Mouse (Mus musculus): ENCODE data around the gene Mal. TPM values are rescaled to one million over a fixed set of nuclear protein-coding genes. Genes with fewer than 3 reads are reported as not detected.
A peak's percentile ranks its signal among the peaks of the same experiment; 100 is the strongest.

Gene Mal
- polyA plus RNA-seq, 1 experiment, result 0.05 TPM

- H3ac ChIP-seq (ENCODE audit: control insufficient read depth, insufficient read length), result no peak overlapping the region
- H3K4me2 ChIP-seq (ENCODE audit: low read depth), result no peak overlapping the region
- no peaks in the 10 kb centered on the region for H3K79me2 ChIP-seq (ENCODE audit: control insufficient read depth, insufficient read depth)
- peaks cover 6% of the 10 kb centered on the region for H3K27me3 ChIP-seq (ENCODE audit: control insufficient read depth, insufficient read depth, insufficient read length)
- TF ChIP-seq POLR2A (IDR thresholded peaks at IDR 0.05; ENCODE audit: insufficient read length, low read depth), result no peak
- TF ChIP-seq POLR2AphosphoS2 (IDR thresholded peaks at IDR 0.05; ENCODE audit: insufficient read length, low read depth), result no peak
- TF ChIP-seq MYOG (IDR thresholded peaks at IDR 0.05; ENCODE audit: control insufficient read depth in 1 of 3, insufficient read depth in 1 of 3, insufficient read length in 2 of 3, low read depth in 2 of 3), result no peak
- no peak for TF ChIP-seq TCF3 (IDR thresholded peaks at IDR 0.05; ENCODE audit: insufficient read length, low read depth)
- no peak for TF ChIP-seq REST (IDR thresholded peaks at IDR 0.05; ENCODE audit: insufficient read depth, insufficient read length)
- no peak for TF ChIP-seq MYOD1 (IDR thresholded peaks at IDR 0.05; ENCODE audit: control insufficient read depth in 1 of 3, insufficient read length in 2 of 3, low read depth in 2 of 3)
- no peak for TF ChIP-seq E2F4 (IDR thresholded peaks at IDR 0.05; ENCODE audit: insufficient read depth)
- TF ChIP-seq CEBPB (IDR thresholded peaks at IDR 0.05; ENCODE audit: insufficient read depth, poor library complexity, severe bottlenecking), result no peak
- TF ChIP-seq MAX (IDR thresholded peaks at IDR 0.05; ENCODE audit: low read depth), result no peak
- TF ChIP-seq TCF12 (IDR thresholded peaks at IDR 0.05; ENCODE audit: insufficient read depth, poor library complexity, severe bottlenecking), result no peak
- TF ChIP-seq SRF (IDR thresholded peaks at IDR 0.05; ENCODE audit: control insufficient read depth, insufficient read length, low read depth), result no peak
- TF ChIP-seq USF1 (IDR thresholded peaks at IDR 0.05; ENCODE audit: low read depth), result no peak
- no peaks in the 10 kb centered on the region for H3K36me3 ChIP-seq (ENCODE audit: control insufficient read depth, insufficient read depth)
- no peak overlapping the region for H3K4me3 ChIP-seq
Measured at GRCm38 (mm10) chr2:127619311-127619710, 37.2 kb downstream of the Mal start.

DNA sequence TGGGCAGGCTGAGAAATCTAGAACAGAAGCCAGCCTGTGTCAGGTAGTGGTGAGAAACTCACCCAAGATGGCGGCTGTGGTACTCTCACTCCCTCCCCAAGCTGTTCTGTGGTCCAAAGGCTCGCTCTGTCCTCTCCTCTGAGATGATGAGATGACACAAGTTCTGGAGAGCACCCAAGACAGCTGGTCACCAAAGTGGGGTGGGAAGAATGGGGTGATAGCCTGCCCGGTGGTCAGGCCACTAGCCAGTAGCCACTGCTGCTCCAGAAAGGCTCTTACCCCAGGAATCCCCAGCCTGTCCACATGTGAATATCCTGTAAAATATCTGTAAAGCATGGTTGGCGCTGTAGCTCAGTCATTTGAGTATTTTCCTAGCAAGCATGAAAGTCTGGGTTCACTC lies 44.2 kb downstream of the Mal start:
- TF ChIP-seq MYOG (IDR thresholded peaks at IDR 0.05; ENCODE audit: control insufficient read depth in 1 of 3, insufficient read depth in 1 of 3, insufficient read length in 2 of 3, low read depth in 2 of 3) (peak in 1 of 3 experiments; percentile 8), REST (IDR thresholded peaks at IDR 0.05; ENCODE audit: insufficient read depth, insufficient read length) (no peak), MYOD1 (IDR thresholded peaks at IDR 0.05; ENCODE audit: control insufficient read depth in 1 of 3, insufficient read length in 2 of 3, low read depth in 2 of 3) (peak in 1 of 3 experiments; percentile 16), CEBPB (IDR thresholded peaks at IDR 0.05; ENCODE audit: insufficient read depth, poor library complexity, severe bottlenecking) (no peak)
- H3K4me2 ChIP-seq (ENCODE audit: low read depth), result no peak overlapping the region

DNA sequence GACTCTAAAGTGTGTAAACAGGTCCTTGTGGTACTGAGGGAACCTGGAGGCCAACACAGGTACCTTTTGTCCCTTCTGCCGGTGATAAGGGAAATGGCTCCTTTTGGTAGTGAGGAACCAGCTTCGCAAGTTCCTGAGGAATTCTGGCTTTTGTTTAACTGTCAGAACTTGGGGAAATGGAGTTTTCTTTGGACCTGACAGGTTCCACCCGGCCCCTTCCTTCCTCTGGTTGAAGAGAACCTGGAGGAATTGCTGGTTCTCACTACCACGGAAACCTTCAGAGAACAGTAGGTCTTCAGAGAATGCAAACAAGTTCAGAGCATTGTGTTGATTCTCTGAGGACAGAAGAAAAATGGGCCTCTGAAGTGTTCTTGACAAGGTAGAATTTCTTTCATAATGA lies 45.1 kb downstream of the Mal start:
- TF ChIP-seq MAX (IDR thresholded peaks at IDR 0.05; ENCODE audit: low read depth) (no peak), SRF (IDR thresholded peaks at IDR 0.05; ENCODE audit: control insufficient read depth, insufficient read length, low read depth) (no peak), USF1 (IDR thresholded peaks at IDR 0.05; ENCODE audit: low read depth) (no peak), MYOG (IDR thresholded peaks at IDR 0.05; ENCODE audit: control insufficient read depth in 1 of 3, insufficient read depth in 1 of 3, insufficient read length in 2 of 3, low read depth in 2 of 3) (no peak), MYOD1 (IDR thresholded peaks at IDR 0.05; ENCODE audit: control insufficient read depth in 1 of 3, insufficient read length in 2 of 3, low read depth in 2 of 3) (no peak), TCF12 (IDR thresholded peaks at IDR 0.05; ENCODE audit: insufficient read depth, poor library complexity, severe bottlenecking) (no peak), REST (IDR thresholded peaks at IDR 0.05; ENCODE audit: insufficient read depth, insufficient read length) (no peak), CEBPB (IDR thresholded peaks at IDR 0.05; ENCODE audit: insufficient read depth, poor library complexity, severe bottlenecking) (no peak), E2F4 (IDR thresholded peaks at IDR 0.05; ENCODE audit: insufficient read depth) (no peak), TCF3 (IDR thresholded peaks at IDR 0.05; ENCODE audit: insufficient read length, low read depth) (no peak), POLR2AphosphoS2 (IDR thresholded peaks at IDR 0.05; ENCODE audit: insufficient read length, low read depth) (no peak), POLR2A (IDR thresholded peaks at IDR 0.05; ENCODE audit: insufficient read length, low read depth) (no peak)
- no peaks in the 10 kb centered on the region for H3K79me2 ChIP-seq (ENCODE audit: control insufficient read depth, insufficient read depth)
- H3K27me3 ChIP-seq (ENCODE audit: control insufficient read depth, insufficient read depth, insufficient read length), result no peaks in the 10 kb centered on the region
- no peak overlapping the region for H3K4me2 ChIP-seq (ENCODE audit: low read depth)
- H3ac ChIP-seq (ENCODE audit: control insufficient read depth, insufficient read length), result no peak overlapping the region
- H3K4me3 ChIP-seq, result no peak overlapping the region
- H3K36me3 ChIP-seq (ENCODE audit: control insufficient read depth, insufficient read depth), result no peaks in the 10 kb centered on the region

More for the DNA sequence above, 44.2 kb downstream of the Mal start:
- H3K27me3 ChIP-seq (ENCODE audit: control insufficient read depth, insufficient read depth, insufficient read length), result no peaks in the 10 kb centered on the region
- H3K36me3 ChIP-seq (ENCODE audit: control insufficient read depth, insufficient read depth), result no peaks in the 10 kb centered on the region
- no peak overlapping the region for H3K4me3 ChIP-seq
- H3ac ChIP-seq (ENCODE audit: control insufficient read depth, insufficient read length), result no peak overlapping the region
- H3K79me2 ChIP-seq (ENCODE audit: control insufficient read depth, insufficient read depth), result no peaks in the 10 kb centered on the region

DNA sequence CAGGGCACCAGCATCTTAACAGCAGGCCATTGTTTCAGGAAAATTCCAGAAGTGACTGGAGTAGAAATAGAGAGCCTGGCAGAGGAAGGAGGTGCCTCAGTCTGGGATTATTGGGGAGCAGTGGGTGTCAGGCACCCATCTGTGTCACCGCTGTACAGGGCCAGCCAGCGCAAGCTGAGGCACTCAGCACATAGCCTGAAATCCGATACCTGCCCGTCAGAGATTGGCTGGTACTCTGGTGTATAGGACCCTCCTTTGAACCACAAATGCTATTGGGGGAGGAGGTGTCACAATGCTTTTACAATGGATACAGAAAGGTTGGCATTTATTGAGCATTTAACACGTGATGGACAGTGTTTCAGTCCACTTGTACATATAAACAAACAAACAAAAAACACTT lies 47.5 kb downstream of the Mal start:
- H3ac ChIP-seq (ENCODE audit: control insufficient read depth, insufficient read length), result no peak overlapping the region
- H3K36me3 ChIP-seq (ENCODE audit: control insufficient read depth, insufficient read depth), result peaks cover 7% of the 10 kb centered on the region
- no peak overlapping the region for H3K4me2 ChIP-seq (ENCODE audit: low read depth)
- no peaks in the 10 kb centered on the region for H3K27me3 ChIP-seq (ENCODE audit: control insufficient read depth, insufficient read depth, insufficient read length)
- no peak overlapping the region for H3K4me3 ChIP-seq
- H3K79me2 ChIP-seq (ENCODE audit: control insufficient read depth, insufficient read depth), result no peaks in the 10 kb centered on the region
- TF ChIP-seq TCF12 (IDR thresholded peaks at IDR 0.05; ENCODE audit: insufficient read depth, poor library complexity, severe bottlenecking) (no peak), POLR2AphosphoS2 (IDR thresholded peaks at IDR 0.05; ENCODE audit: insufficient read length, low read depth) (no peak), CEBPB (IDR thresholded peaks at IDR 0.05; ENCODE audit: insufficient read depth, poor library complexity, severe bottlenecking) (no peak), TCF3 (IDR thresholded peaks at IDR 0.05; ENCODE audit: insufficient read length, low read depth) (no peak), REST (IDR thresholded peaks at IDR 0.05; ENCODE audit: insufficient read depth, insufficient read length) (no peak), E2F4 (IDR thresholded peaks at IDR 0.05; ENCODE audit: insufficient read depth) (no peak), POLR2A (IDR thresholded peaks at IDR 0.05; ENCODE audit: insufficient read length, low read depth) (no peak), MYOG (IDR thresholded peaks at IDR 0.05; ENCODE audit: control insufficient read depth in 1 of 3, insufficient read depth in 1 of 3, insufficient read length in 2 of 3, low read depth in 2 of 3) (no peak), USF1 (IDR thresholded peaks at IDR 0.05; ENCODE audit: low read depth) (no peak), SRF (IDR thresholded peaks at IDR 0.05; ENCODE audit: control insufficient read depth, insufficient read length, low read depth) (no peak), MAX (IDR thresholded peaks at IDR 0.05; ENCODE audit: low read depth) (no peak), MYOD1 (IDR thresholded peaks at IDR 0.05; ENCODE audit: control insufficient read depth in 1 of 3, insufficient read length in 2 of 3, low read depth in 2 of 3) (no peak)

GRCm38 (mm10) chr2:127608234-127608633 lies 48.3 kb downstream of the Mal start:
- Histone ChIP-seq H3K4me2 (ENCODE audit: low read depth) (no peak overlapping the region), H3K27me3 (ENCODE audit: control insufficient read depth, insufficient read depth, insufficient read length) (no peaks in the 10 kb centered on the region)
- TF ChIP-seq TCF3 (IDR thresholded peaks at IDR 0.05; ENCODE audit: insufficient read length, low read depth) (no peak), REST (IDR thresholded peaks at IDR 0.05; ENCODE audit: insufficient read depth, insufficient read length) (no peak), CEBPB (IDR thresholded peaks at IDR 0.05; ENCODE audit: insufficient read depth, poor library complexity, severe bottlenecking) (no peak), E2F4 (IDR thresholded peaks at IDR 0.05; ENCODE audit: insufficient read depth) (no peak), SRF (IDR thresholded peaks at IDR 0.05; ENCODE audit: control insufficient read depth, insufficient read length, low read depth) (no peak)

More at GRCm38 (mm10) chr2:127608234-127608633, 48.3 kb downstream of the Mal start:
- Histone ChIP-seq H3K4me3 (no peak overlapping the region), H3K36me3 (ENCODE audit: control insufficient read depth, insufficient read depth) (peaks cover 7% of the 10 kb centered on the region), H3K79me2 (ENCODE audit: control insufficient read depth, insufficient read depth) (no peaks in the 10 kb centered on the region), H3ac (ENCODE audit: control insufficient read depth, insufficient read length) (no peak overlapping the region)
